11 mouse cellular contexts compared by ENCODE assay signal in the genomic region with DNA sequence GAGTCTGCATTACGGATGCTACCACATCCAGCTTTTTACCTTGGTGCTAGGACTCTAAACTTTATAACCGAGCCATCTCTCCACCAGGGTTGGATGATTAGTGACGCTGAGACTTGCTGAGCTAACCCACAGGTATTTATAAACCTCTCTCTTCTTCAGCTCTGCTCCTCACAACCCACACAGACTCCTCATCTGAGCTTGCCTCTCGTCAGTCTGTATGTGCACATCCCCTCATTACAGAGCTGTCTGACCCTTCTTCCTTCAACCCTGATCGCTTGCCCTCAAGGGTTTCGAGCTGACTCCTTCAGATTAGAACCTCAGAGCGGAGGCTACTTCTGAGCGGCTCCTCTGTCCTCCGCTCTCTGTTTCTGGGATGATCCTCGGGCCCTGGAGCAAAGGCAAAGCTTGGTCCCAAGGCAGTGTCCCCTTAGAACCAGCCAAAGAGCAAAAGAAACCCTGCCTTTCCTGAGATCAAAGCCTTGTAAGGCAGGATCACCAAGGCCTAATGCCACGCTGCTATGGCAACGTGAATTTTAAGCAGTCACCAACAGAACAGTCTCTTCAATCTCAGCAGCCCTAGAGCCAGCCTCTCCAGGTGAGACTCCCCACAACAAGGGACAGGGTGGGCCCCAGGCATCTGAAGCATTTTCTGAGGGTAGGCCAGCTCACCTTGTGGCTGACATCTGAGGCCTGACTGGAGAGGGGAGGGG.
DNase-seq lines count a peak whose midpoint lies in the region; ATAC-seq lines count a peak whose summit lies in the region.
"Had no signal": no experiment of that assay in that cellular context is flagged by ENCODE, and none has a peak within 500 bp of the region (broad histone marks: within the 10 kb centered on the region; RNA-seq: fewer than 3 reads in every experiment).

No protein-coding gene starts in this region.

- H3K4me3 ChIP-seq in forebrain, embryonic 13.5 days = no peak overlapping the region
- H3K4me3 ChIP-seq in midbrain, embryonic 10.5 days = peak overlapping the region; percentile 24
- no peak overlapping the region for H3K4me3 ChIP-seq in heart, embryonic 12.5 days
- H3K4me3 ChIP-seq: liver, embryonic 13.5 days had no signal

- peaks cover 11% of the 10 kb centered on the region for H3K4me1 ChIP-seq in forebrain, embryonic 13.5 days
- peaks cover 41% of the 10 kb centered on the region for H3K4me1 ChIP-seq in midbrain, embryonic 10.5 days
- H3K4me1 ChIP-seq in heart, embryonic 12.5 days (replicated peaks) = no peaks in the 10 kb centered on the region
- H3K4me1 ChIP-seq: liver, embryonic 13.5 days had no signal

- H3K27ac ChIP-seq in forebrain, embryonic 13.5 days = peak overlapping the region; percentile 20; the same call in 1 of the 2 replicates
- peak overlapping the region; percentile 77 for H3K27ac ChIP-seq in midbrain, embryonic 10.5 days (replicated peaks)
- no peak overlapping the region for H3K27ac ChIP-seq in heart, embryonic 12.5 days (ENCODE audit: poor library complexity, severe bottlenecking)
- H3K27ac ChIP-seq: liver, embryonic 13.5 days had no signal

- DNase-seq in right cerebral cortex, postnatal 10 days (ENCODE audit: low spot score in 2 of 2) = peak; percentile 37 to 62
- DNase-seq in right cerebral cortex, postnatal 36 days (ENCODE audit: low spot score in 2 of 2) = no peak
- peak; percentile 63 for DNase-seq in midbrain, embryonic 10.5 days (ENCODE audit: low spot score)
- DNase-seq in MN1 (ENCODE audit: low spot score) = no peak
- DNase-seq: cerebellum, adult 2 months; kidney, postnatal 14 days; liver, embryonic 13.5 days; lung, postnatal 36 days had no signal

- H3K9me3 ChIP-seq in forebrain, embryonic 13.5 days (replicated peaks) = no peaks in the 10 kb centered on the region
- no peaks in the 10 kb centered on the region for H3K9me3 ChIP-seq in midbrain, embryonic 10.5 days (replicated peaks)
- H3K9me3 ChIP-seq in heart, embryonic 12.5 days (replicated peaks) = no peaks in the 10 kb centered on the region; the same call in 1 of the 2 replicates
- H3K9me3 ChIP-seq: liver, embryonic 13.5 days had no signal

- H3K9ac ChIP-seq in forebrain, embryonic 13.5 days = peak overlapping the region; percentile 19; the same call in 1 of the 2 replicates
- no peak overlapping the region for H3K9ac ChIP-seq in heart, embryonic 12.5 days
- H3K9ac ChIP-seq: liver, embryonic 13.5 days had no signal

- H3K4me2 ChIP-seq in forebrain, embryonic 13.5 days = 0 out of 2 replicates have a peak overlapping the region, but pooled peaks have one; percentile 2
- H3K4me2 ChIP-seq in heart, embryonic 12.5 days = no peak overlapping the region
- H3K4me2 ChIP-seq: liver, embryonic 13.5 days had no signal

- 35% methylated on average over 12 of the region's 12 CpGs for WGBS in forebrain, embryonic 13.5 days
- WGBS in midbrain, embryonic 10.5 days = 29% methylated on average over 12 of the region's 12 CpGs
- WGBS in heart, embryonic 12.5 days = 59% methylated on average over 12 of the region's 12 CpGs

- H3K36me3 ChIP-seq in forebrain, embryonic 13.5 days (ENCODE audit: poor library complexity, severe bottlenecking) = no peaks in the 10 kb centered on the region
- H3K36me3 ChIP-seq in midbrain, embryonic 10.5 days = no peaks in the 10 kb centered on the region
- H3K36me3 ChIP-seq in heart, embryonic 12.5 days = no peaks in the 10 kb centered on the region
- H3K36me3 ChIP-seq: liver, embryonic 13.5 days had no signal

- ATAC-seq in forebrain, embryonic 13.5 days = peak; percentile 73
- no peak for ATAC-seq in heart, embryonic 12.5 days (ENCODE audit: insufficient number of reproducible peaks, low FRiP score)
- no peak for ATAC-seq in CD4-positive, CD25-positive, alpha-beta regulatory T cell, adult 4 months

- no peaks in the 10 kb centered on the region for H3K27me3 ChIP-seq in forebrain, embryonic 13.5 days
- peaks cover 19% of the 10 kb centered on the region; the same call in 1 of the 2 replicates for H3K27me3 ChIP-seq in midbrain, embryonic 10.5 days (ENCODE audit: low read depth, poor library complexity, severe bottlenecking)
- H3K27me3 ChIP-seq in heart, embryonic 12.5 days (replicated peaks) = peaks cover 16% of the 10 kb centered on the region

Comparison
In these comparisons a context has a peak if more than half of its experiments do, and no peak if none do; other contexts are left out.
1. DNase-seq: peak in right cerebral cortex, postnatal 10 days (2 of 2) and midbrain, embryonic 10.5 days (single experiment); none in right cerebral cortex, postnatal 36 days (0 of 2) and MN1 (single experiment).